Mouse (Mus musculus) cerebral cortex, adult 2 months (tissue): ENCODE measurements around the gene Ceacam2.

Experiments used
- WGBS: fragments of 180-500 bp; shearing (Covaris S2); methylation state at CpG from one replicate; pipeline ENCODE4 v1.1.7; 2018; 5-methylcytosine and 5-hydroxymethylcytosine counted together

The Ceacam2 gene

DNA sequence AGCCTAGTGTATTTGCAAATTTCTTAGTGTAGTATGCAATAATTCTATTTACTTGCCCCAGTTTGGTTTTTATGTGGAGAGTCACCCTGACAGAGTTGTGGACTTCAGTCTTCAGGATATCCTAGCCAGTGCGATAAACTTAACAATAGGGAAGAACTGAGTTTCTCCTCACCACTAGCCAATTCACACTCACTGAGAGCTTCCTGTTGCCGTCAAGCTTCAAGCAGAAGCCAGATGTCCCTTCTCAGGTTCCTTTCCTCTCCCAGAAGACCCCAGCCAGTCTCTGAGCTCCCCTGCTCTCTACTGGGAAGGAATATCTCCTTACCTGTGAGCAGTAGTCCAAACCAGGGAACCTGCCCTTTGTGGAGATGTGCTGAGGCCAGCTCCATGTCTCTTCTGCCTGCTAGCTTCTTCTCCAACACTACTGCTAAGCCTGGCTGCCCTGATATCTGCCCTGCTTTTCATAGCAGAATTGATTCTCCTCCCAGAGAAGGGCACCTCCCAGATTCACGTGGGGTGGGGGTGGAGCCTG lies at the start of gene Ceacam2:
Gene Ceacam2 (minus strand): TSS at position 482 of the 532 bp plus-strand sequence.
- WGBS, result 72% methylated on average over 3 of the region's 3 CpGs

DNA sequence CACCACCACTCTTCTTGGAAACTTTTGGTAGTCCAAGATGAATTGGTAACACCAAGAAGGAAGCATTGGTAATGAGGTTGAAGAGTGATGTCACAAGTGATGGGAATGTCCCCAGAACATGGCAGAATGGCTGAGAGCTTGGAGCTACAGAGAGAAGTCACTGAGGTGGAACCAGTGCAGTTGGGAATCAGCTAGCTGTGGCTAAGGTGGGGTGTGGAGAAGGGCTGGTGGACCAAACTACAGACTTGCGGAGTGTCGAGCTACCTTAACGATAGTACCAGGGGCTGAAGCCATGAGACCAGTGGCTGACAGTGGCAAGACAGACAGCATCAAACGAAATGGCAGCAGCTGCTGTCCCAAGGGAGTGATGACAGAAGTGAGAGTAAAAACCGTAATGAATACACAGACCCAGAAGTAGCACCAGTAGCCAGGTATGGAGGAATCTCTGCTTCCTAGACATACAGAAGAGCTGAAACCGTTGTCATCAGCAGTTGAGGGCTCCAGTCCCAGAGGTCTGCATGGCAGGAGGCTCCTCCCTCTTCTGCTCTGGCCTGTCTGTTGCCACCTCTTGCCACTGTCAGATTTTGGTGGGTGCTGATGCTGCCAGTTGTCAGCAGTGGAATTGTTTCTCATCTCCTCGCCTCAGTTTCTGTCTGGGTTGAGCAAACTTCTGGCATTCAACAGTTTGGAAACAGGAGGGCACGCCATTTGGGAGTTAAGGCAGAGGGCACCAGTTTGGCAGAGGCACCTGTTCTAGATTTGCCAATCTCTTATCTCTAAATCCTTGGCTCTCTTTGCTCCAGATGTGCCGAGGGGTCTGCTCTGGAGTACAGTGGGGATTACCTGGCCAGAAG lies 45.9 kb upstream of the Ceacam2 start:
- 84% methylated on average over 9 of the region's 9 CpGs for WGBS

DNA sequence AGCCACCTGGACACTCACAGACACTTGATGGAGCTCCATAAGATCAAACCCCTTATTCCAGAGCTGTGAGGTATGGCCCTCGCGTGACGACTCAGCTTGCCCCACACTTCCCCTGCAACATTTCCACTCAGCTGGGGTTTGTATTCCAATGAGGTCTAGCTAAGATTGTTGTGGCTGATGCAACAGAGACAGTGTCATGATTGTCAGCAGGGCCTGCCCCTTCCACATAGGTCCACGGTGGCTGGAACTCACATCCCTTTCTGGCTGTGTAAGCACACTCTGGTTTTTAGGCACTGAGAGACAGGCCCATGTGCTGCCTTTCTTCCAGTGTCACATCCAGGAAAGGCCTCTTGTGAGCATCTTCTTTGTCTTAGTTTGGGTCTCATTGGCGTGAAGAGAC lies 45.0 kb upstream of the Ceacam2 start:
- 85% methylated on average over 5 of the region's 5 CpGs for WGBS

DNA sequence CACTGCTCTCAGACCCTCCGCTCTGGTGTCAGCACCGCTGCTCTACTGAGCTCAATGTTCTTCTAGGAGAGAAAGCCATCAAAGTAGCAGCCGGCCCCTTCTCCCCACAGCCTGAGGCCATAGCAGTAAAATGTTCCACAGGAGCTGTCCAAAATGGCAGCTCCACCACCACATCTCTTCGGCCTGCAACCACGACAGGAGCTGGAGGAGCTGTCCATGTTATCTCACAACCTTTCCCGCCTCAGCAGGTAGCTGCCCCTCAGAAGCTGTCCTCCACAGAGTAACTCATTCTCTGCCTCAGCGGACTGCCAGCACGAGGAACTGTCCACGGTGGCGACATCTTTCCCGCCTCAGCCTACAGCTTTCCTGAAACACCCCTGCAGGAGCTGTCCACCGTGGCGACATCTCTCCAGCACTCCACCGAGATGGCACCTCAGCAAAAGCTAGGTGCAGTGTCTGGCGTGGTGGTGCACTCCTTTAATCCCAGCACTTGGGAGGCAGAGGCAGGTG lies 42.7 kb upstream of the Ceacam2 start:
- WGBS, result 93% methylated on average over 15 of the region's 15 CpGs

DNA sequence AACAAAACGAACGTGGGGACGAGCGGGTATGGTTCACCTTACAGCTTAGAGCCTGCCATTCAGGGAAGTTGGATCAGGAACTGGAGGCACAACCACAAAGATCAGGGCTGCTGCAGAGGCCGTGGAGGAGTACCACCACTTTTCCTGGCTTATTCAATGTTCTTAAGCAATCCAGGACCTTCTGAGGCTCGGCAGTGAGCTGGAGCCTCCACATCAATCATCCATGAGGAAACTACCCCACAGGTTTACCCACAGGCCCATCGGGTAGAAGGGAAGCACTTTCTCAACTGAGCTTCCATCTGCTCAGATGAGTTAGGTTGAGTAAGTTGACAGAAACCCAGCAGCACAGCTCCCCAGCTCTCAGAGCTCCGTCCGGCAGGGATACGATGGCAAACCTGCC lies 39.8 kb upstream of the Ceacam2 start:
- 90% methylated on average over 10 of the region's 10 CpGs for WGBS

DNA sequence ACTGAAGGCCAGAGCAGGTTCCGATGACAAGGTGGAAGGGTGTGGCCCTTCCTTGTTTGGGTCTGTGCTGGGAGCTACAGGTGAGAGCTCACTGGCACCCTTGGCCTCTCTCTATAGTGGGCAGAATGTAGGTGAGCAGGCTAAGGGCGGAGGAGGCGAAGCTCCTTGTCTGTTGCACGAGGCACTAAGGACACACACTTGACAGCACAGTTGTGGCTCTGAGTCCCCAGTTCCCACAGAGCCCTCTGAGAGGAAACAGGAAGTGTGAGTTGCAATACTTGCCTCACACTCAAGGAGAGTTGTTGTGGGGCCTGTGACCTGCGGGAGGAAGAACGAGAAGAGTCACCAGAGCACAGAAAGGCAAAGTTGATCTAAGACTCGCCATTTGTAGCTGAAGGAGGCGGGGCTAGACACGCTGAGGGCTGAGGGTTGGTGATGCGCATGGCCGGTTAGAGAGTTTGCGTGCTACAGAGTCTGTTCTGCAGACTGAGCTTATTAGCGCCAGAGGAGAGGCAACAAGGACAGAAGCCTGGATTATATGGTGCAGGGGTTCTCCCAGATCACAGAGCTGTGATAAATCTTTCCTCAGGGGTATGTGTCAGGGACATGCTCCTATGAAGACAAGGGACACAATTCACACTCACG lies 37.3 kb upstream of the Ceacam2 start:
- WGBS, result 80% methylated on average over 14 of the region's 14 CpGs

DNA sequence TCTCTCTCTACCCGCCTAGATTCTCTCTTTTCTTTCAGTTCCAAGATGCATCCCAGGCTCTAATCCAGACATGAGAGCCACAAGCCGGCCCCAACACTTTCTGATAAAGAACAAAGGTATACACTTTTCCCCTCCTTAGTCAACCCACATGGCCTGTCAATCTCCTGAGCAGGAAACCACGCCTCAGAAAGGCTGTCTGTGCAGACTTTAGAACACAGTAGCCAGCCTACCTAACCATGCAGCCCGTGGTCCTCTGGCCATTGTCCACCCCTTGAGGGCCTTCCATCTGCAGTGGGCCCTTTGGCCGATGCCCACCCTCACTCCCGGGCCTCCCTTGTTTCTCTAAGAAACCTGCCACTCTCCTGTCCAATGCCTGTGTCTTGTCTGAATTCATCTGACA lies 36.7 kb upstream of the Ceacam2 start:
- WGBS, result 56% methylated on average over 6 of the region's 6 CpGs

DNA sequence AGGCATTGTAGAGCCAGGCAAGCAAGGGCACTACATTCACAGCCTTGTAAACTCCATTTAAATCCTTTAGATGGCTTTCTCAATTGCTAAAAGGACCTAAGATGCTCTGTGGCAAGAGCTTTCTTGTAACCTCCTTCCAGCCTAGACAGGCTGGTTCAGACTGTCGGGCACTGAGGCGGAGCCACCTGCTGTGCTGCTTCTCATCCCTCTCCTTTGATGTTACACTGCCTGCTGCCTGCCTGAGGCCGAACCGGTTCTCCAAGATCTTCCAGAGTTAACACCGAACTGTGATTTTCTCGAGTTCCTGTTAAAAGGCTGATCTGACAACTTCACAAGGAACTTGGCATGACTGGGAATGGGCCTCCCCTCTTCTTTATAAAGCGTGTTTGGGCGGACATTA lies 36.2 kb upstream of the Ceacam2 start:
- WGBS, result 44% methylated on average over 8 of the region's 8 CpGs

DNA sequence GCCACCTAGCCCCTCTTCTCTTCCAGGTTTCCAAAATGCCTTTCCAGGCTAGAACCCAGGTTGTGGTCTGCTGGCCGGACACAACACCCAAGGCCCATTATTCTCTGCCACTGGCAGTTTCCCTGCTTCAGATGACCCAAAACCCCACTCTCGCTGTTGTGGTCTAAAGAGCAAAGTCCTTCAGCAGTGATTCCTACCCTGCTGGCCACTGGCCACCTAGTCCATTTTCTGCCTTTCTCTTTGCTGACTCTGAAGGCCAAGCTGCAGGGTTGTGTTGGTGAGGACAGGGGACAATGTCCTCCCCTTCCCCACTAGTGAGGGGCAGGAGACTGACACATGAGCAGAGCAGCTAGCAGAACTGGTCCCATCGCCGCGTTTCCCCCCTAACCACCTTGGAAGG lies 35.4 kb upstream of the Ceacam2 start:
- 92% methylated on average over 5 of the region's 5 CpGs for WGBS

DNA sequence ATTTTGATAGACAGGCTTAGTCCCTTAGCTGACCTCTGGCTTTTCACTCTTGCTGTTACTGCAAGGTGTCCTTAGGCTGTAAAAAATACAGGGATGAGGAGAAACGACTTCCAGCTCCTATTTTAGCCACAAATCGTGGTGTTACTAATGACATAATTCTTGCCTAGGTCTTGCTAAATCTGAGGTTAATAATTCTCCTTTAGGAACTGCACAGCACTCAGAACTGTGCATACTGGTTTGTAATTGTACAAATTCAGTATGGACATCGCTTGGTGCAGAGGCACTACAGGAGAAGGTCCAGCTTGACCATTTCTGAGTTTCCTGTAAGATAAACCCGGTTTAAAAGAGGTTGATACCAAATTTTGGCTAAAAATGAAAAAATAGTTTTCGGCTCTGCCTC lies 34.1 kb upstream of the Ceacam2 start:
- WGBS, result 85% methylated on average over 5 of the region's 5 CpGs

DNA sequence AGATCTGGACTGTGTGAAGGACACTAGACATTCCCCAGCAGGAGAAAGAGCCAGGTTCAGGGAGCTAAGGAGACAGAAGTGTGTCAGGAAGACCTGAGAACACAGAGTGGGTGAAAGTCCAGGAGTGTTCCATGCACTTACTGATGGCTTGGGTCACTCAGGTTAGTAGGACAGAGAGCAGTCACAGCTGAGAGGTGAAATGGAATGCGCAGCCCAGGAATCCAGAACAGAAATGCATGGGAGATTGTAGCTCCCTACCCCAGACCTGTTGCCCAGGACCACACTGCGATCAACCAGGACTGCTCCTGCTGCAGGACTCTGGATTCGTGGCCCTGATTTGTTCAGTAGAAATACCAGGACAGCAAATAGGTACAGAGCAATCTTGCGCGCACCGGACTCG lies 29.1 kb upstream of the Ceacam2 start:
- WGBS, result 96% methylated on average over 7 of the region's 7 CpGs

DNA sequence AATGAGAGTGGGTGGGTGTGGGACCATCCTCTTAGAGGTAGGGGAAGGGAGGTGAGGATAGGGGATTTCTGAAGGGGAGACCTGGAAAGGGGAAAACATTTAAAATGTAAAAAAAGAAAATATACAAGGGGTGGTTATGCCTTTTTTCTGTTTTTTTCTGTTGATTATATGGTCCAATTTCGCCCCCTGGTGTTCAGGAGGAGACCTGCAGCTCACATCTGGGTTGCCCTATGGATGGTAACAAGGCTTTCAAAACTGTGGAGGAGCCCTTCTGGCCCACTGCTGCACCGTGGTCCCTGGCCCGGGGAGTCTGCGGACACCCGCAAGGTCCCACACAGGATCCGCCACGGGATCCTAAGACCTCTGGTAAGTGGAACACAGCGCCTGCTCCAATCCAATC lies 1.8 kb upstream of the Ceacam2 start:
- 70% methylated on average over 8 of the region's 8 CpGs for WGBS

DNA sequence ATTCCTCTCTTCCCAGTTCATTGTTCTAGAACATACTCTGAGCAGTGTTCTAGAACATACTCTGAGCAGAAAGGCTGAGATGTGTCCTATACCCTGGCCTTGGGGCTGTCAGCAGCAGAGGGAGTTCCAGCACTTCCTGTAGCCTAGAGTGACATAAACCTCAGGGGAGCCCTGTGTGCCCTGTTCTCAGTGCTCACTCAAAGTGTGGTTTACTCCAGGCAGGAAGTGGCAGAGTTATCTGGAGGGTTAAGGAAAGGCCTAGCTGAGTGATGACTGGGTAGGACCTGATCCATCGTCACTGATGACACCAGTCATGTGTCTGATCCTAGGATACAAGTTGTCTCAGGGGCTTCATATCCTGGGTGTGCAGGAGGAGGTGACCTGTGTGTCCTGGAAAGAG lies 297 bp upstream of the Ceacam2 start:
- WGBS, result 100% methylated on average over 1 of the region's 1 CpGs

DNA sequence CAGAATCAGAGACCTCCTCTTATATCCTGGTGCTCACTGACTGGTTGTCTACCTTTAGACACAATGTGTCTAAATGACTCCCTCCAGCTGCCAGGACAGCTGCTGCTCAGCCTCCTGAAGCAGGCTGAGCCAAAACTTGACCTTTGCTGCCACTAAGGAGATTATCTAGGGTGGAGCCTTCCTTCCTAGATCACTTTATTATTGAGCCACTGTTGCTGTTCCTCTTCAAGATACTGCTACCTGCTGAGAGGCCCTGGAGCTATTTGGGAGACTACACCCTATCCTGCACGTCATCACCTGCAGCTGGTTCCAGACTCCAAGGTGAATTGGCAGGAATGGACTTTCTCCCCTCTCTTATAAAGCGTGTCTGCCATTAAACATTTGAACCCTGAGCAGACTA lies 8.8 kb downstream of the Ceacam2 start:
- 79% methylated on average over 2 of the region's 2 CpGs for WGBS

DNA sequence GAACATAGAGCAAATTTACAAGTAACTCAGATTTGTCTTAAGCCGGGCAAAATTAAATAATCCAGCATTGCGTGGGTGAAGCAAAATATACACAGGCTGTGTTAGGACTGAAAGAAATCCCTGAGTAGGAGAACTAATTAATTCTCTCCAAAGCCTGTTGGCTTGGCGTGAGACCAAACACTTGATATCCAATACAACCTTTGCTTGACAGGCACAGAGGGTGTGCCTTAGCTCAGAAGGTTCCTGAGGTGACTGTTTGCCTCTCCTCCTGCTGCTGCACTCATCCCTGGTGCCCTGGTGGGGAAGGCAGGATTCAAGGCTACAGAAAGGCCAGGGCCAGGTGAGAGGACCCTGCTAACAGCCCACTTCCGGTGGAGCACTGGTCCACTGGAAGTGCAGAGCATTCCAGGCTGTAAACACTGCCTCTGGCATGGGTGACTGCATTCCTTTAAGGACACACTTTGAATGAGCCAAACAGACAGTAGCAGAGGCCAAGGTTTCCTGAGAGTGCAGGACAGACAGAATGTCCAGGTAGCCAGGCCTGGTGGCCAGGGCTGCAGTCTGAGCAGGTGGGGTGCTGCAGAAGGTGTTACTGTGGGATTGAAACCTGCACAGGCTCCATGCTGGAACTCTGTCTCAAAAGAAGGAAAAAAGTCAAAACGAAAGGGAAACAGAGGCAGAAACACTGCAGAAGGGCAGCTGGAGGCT lies 23.4 kb downstream of the Ceacam2 start:
- 56% methylated on average over 3 of the region's 5 CpGs for WGBS

DNA sequence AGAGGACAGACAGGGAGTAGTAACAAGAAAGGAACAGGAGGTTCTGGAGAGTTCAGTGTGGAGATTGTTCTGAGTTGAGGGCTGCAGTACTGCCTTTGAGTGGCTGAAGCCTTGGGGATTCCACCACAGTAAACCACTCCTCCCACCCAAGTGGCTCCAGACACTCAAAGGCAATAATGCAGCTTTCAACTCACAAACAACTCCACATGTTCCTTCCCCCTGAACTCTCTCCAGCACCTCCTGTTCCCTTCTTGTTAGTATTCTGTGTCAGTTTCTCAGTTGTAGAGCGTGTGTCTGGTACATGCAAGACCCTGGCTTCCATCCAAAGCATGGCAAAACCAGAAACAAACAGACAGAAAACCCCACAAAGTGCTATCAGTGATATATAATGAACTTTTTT lies 24.0 kb downstream of the Ceacam2 start:
- 30% methylated on average over 1 of the region's 1 CpGs for WGBS

DNA sequence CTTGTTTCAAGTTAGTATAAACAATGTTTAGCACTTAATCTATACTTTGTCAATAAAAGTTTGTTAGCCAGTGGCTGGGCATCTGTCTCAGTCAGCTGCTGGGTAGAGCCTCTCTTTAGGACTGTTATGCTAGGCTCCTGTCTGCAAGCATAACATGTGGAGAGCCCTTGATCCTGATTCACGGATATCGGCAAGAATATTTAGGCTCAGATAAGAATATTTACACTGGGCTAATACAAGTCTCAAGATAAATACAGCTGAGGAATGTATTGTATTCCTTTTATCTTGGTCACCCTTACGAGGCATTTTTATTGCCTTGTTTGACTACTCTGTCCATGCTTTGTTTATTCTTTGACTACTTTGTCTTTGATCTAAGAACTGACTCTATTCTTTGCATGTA lies 29.7 kb downstream of the Ceacam2 start:
- WGBS, result 79% methylated on average over 3 of the region's 3 CpGs

DNA sequence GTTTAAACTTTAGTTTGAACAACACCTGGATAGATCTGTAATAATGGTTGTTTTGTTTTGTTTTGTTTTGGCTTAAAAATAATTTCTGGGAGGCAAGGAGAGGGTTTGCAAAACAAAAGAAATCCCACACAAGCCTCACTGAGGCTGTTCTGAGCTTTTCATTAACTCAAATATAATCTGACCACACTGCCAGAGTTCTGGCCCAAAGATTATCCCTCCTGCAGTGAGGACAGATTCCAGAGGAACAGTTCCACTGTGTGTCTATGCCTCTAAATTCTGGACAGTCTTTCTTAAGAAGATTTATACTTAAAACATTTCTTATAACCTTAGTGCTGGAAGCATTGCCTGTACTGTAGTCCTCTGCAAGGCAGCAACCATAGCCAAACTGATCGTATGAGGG lies 45.0 kb downstream of the Ceacam2 start:
- WGBS, result 78% methylated on average over 1 of the region's 1 CpGs

DNA sequence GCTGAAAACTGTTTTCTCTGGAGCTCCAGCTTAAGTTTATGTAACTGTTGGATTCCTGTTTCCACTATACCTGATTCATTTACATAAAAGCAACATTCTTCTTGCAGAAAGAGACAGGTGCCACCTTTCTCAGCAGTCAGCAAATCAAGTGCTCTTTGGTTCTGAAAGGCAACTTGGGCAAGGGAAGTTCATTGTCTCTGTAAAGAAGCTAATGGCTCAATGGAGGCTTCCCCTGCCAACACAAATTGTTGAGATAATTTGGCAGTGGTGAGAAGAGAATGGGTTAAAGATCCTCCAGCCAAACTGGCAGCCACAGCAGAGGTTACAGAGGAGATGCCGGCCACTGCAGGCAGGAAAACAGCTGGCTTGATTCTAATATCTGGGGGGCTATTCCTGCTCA lies 49.0 kb downstream of the Ceacam2 start:
- no CpG with 5 or more reads among the region's 1 CpGs for whole genome bisulfite sequencing

DNA sequence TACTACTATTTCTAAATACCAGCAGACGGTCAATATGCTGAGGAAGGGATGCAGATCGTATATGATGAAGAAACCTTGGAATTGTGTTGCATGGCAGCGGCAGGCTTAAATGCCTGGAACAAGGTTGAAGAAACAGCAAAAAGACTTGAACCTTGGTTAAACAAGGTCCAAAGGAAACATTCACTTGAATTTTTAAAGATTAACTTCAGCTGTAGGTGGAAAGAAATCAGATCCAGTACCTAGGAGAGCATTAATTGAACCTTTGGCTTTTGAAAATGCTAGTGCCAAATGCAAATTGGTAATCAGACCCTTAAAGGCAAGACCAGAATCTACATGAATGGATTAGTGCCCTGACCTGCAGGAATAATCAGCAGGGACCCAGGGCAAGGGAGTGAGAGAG lies 50.3 kb downstream of the Ceacam2 start:
- WGBS, result 93% methylated on average over 3 of the region's 3 CpGs

DNA sequence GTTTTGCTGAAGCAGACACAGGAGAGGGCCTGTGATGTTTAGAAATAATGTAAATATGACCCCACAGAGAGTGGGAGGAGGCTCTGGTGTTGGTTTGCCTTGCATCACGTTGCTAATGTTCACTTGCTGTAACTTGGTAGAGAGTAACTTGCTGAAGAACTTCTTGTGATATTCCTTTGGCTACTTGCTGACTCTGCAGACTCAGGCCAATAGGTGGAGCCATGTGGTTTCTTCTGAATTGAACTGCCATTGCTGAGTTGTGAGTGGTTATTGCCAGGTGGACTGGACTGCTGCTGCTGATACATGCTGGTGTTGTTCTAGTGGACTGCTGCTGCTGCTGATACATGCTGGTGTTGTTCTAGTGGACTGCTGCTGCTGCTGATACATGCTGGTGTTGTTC lies 53.5 kb downstream of the Ceacam2 start:
- 45% methylated on average over 1 of the region's 1 CpGs for WGBS

DNA sequence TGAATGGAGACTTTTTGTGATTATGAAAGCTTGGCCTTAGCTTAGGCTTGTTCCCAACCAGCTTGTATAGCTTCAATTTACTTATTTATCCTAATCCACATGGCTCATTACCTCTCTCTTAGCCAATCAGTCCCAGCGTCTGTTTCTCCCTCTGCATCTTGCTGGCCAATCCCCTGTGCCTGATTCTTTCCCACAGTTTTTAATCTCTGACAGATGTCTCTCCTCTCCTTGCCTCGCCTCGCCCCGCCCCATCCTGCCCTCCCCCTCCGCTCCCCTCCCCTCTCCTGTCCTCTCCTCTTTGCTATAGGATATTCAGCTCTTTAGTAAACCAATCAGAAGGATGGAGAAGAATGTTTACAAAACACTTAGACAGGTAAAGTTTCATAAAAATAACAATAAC lies 54.6 kb downstream of the Ceacam2 start:
- WGBS, result 70% methylated on average over 5 of the region's 5 CpGs
